Mouse (Mus musculus) kidney, adult 9 months (tissue): ENCODE data around the gene Gas2l2.

Source experiments
- DNase-seq: peaks from one replicate; pipeline ENCODE4 v3.0.0; 2022

Gas2l2 gene

GRCm38 (mm10) chr11:83442596-83443267, 13.5 kb upstream of the Gas2l2 start:
- peak; percentile 79 for DNase-seq

GRCm38 (mm10) chr11:83441235-83441634, 12.0 kb upstream of the Gas2l2 start:
- DNase-seq = no peak

GRCm38 (mm10) chr11:83440081-83441064, 11.1 kb upstream of the Gas2l2 start:
- peak; percentile 87 for DNase-seq

- no peak for DNase-seq
Measured at GRCm38 (mm10) chr11:83439426-83440060, 10.3 kb upstream of the Gas2l2 start.

- no peak for DNase-seq
Measured at GRCm38 (mm10) chr11:83437377-83437776, 8.1 kb upstream of the Gas2l2 start, which contains the start of gene 1700020L24Rik. 1700020L24Rik (plus strand) TSS chr11:83437677.

GRCm38 (mm10) chr11:83432533-83432932, 3.3 kb upstream of the Gas2l2 start:
- DNase-seq = no peak

GRCm38 (mm10) chr11:83426964-83427363, 2.3 kb downstream of the Gas2l2 start:
- no peak for DNase-seq

GRCm38 (mm10) chr11:83424681-83425080, 4.6 kb downstream of the Gas2l2 start:
- DNase-seq = peak; percentile 74

- DNase-seq = peak; percentile 62
Measured at GRCm38 (mm10) chr11:83421305-83421704, 8.0 kb downstream of the Gas2l2 start.

GRCm38 (mm10) chr11:83420338-83420737, 8.9 kb downstream of the Gas2l2 start:
- DNase-seq = no peak

- DNase-seq = no peak
Measured at GRCm38 (mm10) chr11:83418566-83418965, 10.7 kb downstream of the Gas2l2 start.

- DNase-seq = no peak
Measured at GRCm38 (mm10) chr11:83417708-83418107, 11.5 kb downstream of the Gas2l2 start.

GRCm38 (mm10) chr11:83417080-83417479, 12.2 kb downstream of the Gas2l2 start:
- DNase-seq = peak; percentile 66

GRCm38 (mm10) chr11:83410510-83410909, 18.7 kb downstream of the Gas2l2 start:
- peak; percentile 10 for DNase-seq

- no peak for DNase-seq
Measured at GRCm38 (mm10) chr11:83409792-83410291, 19.4 kb downstream of the Gas2l2 start.

GRCm38 (mm10) chr11:83409087-83409754, 20.0 kb downstream of the Gas2l2 start, which contains the start of gene Rasl10b:
Rasl10b (plus strand) TSS chr11:83409137.
- DNase-seq = peak; percentile 56

- DNase-seq = no peak
Measured at GRCm38 (mm10) chr11:83408242-83408641, 21.0 kb downstream of the Gas2l2 start.

GRCm38 (mm10) chr11:83406391-83406790, 22.9 kb downstream of the Gas2l2 start:
- DNase-seq = no peak

- DNase-seq = no peak
Measured at GRCm38 (mm10) chr11:83403787-83404186, 25.5 kb downstream of the Gas2l2 start.

GRCm38 (mm10) chr11:83398724-83399123, 30.5 kb downstream of the Gas2l2 start:
- DNase-seq = no peak

- DNase-seq = no peak
Measured at GRCm38 (mm10) chr11:83397626-83398025, 31.6 kb downstream of the Gas2l2 start.

GRCm38 (mm10) chr11:83394802-83395439, 34.3 kb downstream of the Gas2l2 start:
- DNase-seq = no peak
